Mouse (Mus musculus) retina, adult 2 months (tissue): ENCODE results near the gene Tmem190.
A peak's percentile ranks its signal among the peaks of the same experiment; 100 is the strongest.

Experiments
- DNase-seq: peaks from one replicate; pipeline ENCODE4 v3.0.0-alpha.2; 2012; ENCODE audit warnings: low read depth, low spot score

Gene Tmem190

DNA sequence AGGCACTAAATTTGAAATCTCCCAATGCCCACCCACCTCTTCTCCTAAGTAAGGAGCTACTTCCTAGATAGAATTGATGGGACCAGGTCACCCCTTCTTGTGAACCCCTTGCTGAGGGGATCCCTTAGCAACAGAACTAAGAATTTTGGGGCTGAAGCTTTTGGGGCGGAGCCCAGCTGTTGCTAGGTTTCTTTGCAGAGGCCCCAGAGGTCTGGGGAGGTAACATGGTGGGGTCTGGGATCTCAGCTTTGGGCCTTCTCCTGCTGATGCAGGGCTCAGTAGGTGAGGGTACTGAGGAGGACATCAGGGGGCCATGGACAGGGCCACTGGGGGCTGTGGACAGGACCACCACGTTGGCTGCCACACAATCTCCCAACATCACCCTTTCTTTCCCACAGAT lies at the start of gene Tmem190, which contains the start of gene Il11:
Gene Tmem190 (plus strand): TSS at position 179 of the 400 bp plus-strand sequence.
Gene Il11 (minus strand): TSS at position 101 of the 400 bp plus-strand sequence.
- no peak for DNase-seq

DNA sequence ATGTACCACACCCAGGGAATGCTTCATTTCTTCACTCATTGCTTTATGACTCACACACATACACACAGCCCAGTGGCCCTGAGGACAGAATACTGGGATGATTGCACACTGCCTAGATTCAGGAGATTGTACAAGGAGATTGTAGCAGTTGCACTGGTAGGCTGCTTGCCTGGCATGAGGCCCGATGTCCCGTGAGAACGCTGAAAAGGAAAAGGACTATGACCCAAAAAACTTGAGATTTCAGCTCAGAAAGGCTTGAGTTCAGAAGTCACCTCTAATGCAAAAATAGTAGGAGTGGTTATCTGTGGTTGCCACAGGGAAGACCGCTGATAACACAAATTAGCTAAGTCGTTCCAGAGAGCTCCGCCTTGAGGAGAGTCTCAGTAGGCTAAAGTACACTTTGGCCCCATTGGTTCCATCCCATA lies 49.8 kb upstream of the Tmem190 start:
- DNase-seq = no peak

DNA sequence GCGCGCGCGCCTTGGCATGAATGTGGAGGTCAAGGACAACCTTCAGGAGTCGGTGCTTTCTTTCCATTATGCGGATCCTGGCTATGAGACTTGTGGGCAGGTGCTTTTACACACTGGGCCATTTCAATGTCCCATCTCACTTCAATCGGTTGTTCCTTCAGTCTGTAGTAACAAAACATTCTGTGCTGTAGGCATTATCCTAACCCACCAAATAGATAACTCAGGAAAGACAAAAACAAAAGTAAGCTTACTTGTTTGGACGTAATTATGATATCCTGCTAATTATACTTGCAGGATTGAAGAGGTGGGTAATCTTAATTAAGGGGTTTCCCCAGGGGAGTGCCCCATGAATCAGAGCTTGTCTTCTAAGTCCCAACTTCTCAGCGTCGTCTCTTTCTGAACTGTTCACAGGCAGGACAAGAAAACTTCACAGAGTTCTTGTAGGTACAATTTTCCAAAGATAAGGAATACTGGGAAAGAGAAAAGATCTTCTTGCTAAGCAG lies 43.6 kb upstream of the Tmem190 start:
- no peak for DNase-seq

DNA sequence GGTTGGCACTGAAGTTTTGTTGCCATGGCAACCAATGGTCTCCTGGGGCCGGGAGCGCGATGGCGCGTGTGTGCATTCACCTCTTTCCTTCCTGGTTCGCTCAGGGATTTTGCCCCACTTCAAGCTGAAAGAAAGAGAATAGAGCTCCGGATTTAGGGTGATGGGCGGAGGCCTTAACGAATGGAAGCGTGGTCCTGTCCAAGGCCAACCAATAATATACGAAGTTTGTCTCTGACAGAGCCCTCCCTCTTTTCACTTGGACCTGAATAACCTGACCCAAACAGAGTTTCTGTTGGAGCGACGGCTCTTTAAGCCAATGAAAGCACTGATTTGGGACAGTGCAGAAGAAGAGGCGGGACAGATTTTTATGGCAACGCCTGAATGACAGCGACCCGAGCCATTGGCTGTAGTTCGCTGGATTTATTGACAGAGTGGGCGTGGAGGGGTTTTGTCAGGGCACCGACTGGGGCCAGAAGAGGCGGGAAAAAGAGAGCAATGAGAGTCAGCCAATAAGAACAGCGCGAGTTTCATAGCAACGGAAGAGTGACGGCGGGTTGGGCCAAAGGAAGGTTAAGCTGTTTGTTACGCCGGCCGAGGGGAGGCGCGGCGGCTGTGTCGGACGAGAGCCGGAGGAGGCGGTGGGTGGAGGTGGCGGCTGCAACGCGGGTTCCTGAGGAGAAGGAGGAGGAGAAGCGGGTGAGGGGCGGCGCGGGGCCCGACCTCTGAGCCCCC lies 43.0 kb upstream of the Tmem190 start, which contains the start of gene Kmt5c:
Gene Kmt5c (plus strand): TSS at position 572 of the 732 bp plus-strand sequence.
- DNase-seq = peak; percentile 100

DNA sequence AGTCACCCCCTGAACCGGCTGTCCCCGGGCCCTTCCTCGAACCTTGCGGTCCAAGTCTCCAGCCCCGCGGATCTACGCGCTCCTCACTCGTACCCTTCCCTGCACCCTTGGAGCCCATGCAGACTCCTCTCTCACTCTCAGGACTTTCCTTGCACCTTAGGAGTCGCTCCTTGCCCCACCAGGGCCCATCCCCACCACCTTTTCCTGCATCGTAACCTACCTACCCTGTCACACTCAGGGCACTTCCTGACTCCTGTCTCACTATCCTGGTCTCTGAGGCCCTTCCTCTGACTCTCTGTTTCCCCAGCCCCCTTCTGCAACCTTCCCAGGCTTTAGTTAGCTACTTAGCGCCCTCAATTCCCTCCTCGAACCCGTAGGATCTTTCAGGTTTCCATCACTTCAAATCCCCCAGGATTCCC lies 42.4 kb upstream of the Tmem190 start:
- DNase-seq = no peak

DNA sequence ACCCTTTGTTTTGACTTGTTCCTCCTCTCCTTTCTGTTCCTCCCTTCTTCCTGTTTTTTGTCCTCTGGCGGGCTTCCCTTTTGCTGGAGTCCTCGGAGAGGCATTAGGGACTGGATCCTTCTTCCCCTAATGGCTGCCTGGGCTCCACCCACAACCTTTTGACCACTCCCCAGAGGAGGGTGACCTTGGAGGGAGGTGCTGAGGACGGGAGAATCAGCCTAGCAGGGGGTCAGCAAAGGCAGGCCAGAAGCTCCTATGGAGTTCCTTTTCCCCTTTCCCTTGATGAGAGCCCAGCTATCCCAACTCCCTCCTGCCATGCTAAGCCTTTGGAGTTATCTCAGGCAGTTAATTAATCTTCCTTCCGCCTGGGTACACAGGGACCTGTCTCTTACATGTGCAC lies 41.6 kb upstream of the Tmem190 start:
- DNase-seq = no peak

DNA sequence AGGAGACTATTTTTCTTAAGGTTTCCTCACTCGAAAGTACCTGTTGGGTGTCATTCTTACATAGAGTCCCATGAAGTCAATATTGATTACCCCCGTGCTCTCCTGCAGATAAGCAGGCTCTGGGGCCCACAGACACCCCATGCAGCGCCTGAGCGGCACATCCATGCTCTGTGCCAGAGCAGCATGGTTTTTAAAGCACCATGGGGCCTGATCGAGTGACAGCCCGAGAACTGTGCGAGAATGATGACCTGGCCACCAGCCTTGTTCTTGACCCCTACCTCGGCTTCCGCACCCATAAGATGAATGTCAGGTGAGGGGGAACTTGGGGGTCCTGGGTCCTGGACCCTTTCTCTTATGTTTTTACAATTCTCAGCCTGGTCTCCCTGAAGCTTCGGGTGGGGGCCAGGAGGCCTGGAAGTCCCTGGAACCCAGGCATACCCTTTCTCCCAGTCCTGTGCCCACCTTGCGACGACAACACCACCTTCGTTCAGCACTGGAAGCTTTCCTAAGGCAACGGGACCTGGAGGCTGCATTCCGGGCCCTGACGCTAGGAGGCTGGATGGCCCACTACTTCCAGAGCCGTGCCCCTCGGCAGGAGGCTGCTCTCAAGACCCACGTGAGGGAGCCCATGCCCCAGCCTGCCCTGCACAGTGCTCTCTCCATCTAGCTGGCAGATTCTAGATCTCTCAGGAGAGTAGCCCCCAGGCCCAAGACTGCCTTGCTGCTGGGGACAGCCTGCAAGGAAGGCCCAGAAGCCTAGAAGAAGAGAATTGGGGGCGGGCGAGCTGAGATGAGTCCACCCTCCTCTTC lies 40.9 kb upstream of the Tmem190 start:
- no peak for DNase-seq

DNA sequence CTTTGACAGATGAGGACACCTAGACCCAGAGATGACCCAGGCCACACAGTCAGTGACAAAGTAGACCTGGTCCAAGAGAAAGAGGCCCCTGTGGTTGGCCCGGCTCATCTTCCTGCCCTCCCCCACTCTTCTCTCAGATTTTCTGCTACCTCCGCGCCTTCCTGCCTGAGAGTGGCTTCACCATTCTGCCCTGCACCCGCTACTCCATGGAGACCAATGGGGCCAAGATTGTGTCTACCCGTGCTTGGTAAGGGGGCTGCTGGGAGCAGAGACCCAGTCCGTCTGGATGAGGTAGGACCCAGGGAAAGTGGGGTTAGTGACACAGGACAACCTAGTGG lies 40.3 kb upstream of the Tmem190 start:
- no peak for DNase-seq

DNA sequence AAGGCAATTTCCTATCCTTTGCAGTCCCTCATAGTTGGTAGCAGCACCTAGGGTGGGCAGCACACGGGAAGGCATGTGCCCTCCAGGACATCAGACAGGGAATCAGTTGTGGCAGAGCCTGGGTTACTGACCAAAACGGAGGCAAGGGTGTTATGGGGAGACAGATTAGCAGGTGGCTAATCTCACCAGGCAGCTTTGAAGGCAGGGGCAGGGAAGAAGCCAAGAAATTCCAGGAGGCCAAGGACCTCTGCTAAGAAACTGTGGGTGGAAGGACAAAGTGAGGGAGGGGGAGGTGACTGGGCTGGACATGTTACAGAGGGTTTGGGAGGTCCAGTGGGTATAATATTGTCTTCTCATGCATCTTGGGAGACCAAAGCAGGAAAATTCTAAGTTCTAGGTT lies 39.4 kb upstream of the Tmem190 start:
- no peak for DNase-seq

DNA sequence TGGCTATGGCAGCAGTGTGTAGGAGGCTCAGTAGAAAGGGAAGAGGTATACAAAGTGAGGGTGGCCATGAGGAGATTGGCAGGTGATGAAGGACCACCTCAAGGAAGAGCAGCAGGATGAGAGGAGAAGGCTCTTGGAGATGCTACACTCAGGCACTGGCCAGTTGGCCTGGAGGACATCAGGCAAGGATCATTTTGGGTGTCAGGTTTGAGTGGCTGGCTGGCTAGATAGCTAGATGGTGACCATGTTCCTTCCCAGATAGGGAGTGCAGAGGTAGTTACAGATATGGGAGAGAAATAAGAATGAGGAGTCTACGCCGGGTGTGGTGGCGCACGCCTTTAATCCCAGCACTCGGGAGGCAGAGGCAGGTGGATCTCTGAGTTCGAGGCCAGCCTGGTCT lies 37.9 kb upstream of the Tmem190 start:
- no peak for DNase-seq

DNA sequence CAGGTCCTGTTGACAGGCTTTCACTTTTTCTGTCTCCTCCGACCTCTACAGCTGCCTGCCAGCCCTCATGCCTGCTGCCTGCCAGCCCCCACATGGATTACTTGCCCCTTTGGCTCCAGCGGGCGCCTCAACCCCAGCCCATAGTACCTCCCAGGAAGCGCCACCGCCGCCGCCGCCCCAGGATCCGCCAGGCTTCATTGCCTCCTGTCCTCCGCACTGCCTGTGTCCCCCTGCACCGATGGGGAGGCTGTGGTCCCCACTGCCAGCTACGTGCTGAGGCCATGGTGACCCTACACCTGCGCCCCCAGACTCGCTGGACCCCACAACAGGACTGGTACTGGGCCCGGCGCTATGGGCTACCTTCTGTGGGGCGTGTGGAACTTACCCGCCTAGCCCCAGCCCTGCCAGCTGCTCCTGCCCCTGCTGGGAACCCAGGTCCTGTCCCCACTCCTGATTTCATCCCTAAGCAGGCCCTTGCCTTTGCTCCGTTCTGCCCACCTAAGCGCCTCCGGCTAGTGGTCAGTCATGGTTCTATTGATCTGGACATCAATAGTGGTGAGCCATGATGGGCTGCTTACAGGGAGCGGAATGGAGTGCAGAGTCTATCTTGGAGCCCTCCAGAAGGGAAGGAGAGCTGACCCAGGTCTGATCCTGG lies 36.3 kb upstream of the Tmem190 start:
- no peak for DNase-seq

DNA sequence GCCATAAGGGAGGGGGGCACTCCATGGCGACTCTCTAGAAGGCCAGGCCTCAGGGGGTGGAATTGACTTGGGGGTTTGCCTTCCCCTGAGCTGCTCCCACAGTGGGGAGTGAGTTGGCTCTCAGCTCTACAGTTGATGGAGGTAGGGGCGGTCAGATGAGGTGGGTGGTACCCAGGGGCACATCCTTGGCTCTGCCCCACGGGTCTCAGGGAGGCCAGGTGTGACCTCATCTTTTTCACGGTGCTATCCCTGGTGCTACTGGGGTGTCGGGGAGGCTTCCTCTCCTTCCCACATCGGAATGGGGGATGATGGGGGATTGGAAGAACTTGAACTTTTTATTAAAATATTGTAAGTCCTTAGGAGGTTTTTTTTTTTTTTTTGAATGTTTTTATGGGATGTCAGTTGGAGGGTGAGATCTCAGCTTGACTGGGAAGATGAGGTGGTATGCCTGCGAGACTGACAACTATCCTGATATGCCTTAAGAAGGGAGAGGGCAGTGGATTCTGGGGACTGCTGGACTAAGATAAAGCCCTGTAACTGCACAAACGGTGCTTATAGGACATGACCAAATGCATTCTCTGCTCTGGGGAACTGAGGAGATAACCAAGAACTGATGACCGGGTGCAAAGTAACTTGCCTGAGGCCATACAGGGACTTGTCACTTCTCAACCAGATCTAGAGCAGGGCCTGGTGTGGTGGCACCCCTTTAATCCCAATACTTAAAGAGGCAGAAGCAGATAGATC lies 35.4 kb upstream of the Tmem190 start:
- DNase-seq = no peak

DNA sequence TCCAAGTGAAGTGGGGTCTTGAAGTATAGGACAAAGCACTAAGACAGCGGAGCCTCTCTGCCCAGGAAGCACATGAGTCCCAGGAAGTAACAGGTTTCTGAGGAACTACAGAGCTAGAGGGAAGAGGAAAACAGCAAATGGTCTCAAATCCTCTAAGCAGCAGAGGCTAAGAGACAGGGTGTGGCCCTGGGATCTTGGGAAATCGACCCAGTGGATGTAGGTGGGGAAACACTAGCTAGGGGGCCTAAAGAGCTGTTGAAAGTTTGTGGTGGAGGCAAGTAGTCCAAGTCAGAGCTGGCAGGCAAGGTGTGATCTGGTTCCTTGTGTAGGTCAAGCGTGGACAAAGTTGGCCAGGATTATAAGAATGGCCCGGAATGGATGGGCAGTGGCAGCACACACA lies 34.4 kb upstream of the Tmem190 start:
- DNase-seq = no peak

DNA sequence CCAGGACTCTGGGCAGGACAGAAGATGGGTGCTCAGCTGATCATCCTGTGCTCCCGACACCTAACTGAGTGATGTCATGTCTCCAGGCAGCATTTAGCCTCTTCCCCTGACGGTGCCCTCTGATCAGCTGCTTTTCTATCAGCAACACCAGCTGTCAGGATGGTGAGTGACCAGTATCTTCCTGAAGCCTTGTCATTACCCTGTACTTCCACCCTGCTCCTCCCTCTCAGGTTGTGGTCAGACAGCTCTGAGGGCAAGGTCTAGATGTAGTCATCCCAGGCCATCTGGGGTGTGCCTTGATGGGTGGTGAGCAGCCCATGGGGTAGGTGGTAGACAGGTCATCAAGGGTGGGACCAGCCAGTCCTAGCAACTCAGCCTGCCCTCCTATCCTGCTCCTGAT lies 33.6 kb upstream of the Tmem190 start:
- no peak for DNase-seq

DNA sequence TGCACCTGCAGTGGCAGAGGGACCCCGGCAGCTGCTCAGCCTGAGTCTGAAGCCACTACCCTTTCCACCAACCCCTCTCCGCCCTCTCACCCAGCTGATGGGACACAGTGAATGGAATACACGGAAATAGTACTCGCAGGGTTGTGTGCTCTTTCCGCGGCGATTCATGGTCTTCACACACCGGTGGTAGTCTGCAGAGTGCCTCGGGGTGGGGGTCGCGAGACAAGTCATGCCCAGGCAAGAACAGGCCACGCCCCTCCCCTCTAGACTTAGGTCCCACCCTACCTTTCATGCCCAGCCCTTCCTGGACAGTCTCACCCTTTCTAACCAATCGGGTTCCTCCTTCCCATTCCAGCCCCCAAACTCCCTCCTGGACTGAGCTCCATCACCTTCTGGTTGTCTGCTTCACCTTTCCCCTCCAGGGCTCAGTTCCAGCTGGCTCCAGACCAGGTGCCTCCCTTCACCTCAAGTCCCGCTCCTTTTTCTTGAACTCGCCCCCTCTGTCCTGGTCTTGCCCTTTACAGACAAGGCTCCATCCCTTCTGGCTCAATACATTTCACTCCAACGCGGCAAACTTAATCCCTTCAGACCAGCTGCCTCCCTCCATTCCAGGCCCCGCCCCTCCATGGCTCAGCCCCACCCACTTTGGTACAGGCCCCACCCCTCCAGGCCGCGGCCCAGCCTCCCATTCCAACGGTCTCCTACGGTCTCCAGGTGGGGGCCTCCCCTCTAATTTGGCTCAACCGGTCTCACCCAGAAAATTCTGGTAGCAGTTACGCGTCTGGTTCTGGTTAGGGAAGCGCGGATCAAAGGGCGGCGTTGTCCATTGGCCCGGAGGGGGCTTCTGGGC lies 30.5 kb upstream of the Tmem190 start:
- no peak for DNase-seq

DNA sequence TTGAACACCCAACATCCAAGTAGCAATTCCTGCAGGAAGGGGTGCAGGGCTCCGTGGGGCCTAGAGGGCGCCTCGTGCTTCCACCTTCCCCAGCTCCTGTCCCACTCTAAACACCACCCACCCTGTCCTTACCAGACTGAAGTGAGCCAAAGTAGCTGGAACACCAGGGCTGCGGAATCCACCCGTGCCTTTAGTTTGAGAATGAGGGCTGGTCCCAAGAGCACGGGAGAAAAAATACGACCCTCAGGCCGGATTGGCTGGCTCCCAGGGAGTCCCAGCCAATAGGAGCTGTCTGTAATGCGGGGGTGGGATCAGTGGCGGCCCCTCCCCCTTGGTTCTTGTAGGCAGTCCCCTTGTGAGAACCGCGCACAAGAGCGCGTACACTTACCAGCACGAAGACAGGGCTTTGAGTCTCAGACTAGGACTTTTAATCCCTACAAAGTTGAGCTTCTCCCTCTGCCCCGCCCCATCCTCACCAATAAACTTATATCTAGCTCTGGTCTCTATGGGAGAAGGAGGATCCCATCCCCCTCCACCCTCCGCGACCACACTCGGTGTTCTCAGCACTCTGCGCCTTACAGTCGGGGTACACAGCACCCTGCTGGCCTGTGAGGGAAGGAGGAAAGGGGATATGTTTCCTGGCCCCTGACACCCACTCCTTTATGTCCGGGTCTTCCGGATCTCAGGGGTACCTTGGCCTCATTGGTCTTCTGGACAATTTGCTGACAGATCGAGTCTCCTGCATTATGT lies 29.7 kb upstream of the Tmem190 start, which contains the start of gene Cox6b2:
Gene Cox6b2 (minus strand): TSS at position 274 of the 750 bp plus-strand sequence.
- DNase-seq = no peak

DNA sequence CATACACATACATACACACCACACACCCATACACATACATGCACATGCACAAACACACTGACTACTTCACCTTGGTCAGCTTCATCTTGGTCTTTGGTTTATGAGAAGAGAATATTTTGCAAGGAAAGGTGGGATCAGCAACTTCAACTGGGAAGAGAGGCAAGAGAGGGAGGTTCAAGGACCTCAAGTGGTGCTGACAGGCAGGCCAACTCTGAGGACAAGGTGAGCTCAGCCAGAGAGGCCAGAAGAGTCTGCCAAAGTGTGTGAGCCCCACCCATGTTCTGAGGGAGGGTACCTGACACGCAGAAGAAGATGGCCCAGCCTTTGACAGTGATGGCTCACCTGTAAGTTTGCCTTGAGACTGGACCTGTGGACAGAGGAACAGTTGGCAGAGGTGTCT lies 23.1 kb upstream of the Tmem190 start:
- no peak for DNase-seq

DNA sequence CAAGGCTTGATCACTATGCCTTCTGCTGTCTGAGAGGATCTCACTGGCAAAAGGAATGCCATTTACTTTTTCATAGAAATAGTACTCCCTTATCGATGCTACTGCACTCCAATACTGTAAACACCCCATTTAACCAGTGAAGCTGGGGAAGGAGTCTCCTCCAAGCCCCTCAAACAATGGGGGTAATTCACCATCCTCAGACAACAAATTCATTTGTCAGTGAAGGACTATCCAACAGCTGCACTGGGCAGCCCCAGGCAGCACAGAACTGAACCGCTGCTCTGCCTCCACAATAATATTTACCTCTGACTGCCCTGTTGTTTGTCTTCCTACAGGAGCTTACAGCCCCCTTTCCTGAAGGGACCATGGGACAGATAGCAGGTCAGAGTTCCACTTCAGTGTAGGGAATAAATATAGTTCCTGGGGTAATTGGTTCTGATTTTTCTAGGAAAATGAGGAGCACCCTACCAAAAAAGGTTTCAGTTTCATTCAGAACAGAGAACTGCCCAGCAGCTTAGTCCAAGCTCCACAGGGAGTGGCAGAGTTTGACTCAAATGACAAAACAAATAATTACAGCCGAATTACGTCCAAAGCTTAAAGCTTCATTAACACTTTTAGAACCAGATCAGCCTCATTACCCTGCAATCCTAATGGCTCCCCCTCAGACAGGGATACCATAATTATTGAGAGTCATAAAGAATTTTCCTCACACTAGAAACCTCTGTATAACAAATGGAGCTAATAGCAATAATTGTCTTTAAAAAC lies 17.6 kb upstream of the Tmem190 start:
- no peak for DNase-seq

DNA sequence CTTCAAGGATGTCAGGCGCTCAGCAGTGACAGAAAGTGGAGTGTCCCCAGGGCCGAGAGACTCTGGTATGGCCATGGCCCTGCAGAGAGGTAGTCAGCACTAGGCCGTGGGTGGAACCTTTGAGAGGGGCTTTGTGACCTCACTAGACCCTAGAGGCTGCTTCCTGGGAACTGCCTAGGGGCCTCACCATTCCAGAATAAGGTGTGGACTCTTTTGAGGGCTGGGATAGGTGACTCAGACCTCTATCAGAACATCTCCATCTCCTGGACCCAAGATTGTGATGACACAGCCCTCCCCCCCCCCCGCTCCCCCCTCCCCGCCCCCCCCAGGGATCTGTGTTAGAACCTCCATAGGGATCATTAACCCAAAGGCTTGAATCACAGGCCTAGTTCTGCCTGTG lies 11.5 kb upstream of the Tmem190 start, which contains the start of gene Fam71e2:
Gene Fam71e2 (minus strand): TSS at position 101 of the 400 bp plus-strand sequence.
- no peak for DNase-seq
